Mouse (Mus musculus): ENCODE results near the gene Ifnar1. TPM values are rescaled to one million over a fixed set of nuclear protein-coding genes. Genes with fewer than 3 reads are reported as not detected.
A peak's percentile ranks its signal among the peaks of the same experiment; 100 is the strongest.

Gene Ifnar1
- polyA plus RNA-seq, 1 experiment from 2014 or later, result 56.0 TPM

DNA sequence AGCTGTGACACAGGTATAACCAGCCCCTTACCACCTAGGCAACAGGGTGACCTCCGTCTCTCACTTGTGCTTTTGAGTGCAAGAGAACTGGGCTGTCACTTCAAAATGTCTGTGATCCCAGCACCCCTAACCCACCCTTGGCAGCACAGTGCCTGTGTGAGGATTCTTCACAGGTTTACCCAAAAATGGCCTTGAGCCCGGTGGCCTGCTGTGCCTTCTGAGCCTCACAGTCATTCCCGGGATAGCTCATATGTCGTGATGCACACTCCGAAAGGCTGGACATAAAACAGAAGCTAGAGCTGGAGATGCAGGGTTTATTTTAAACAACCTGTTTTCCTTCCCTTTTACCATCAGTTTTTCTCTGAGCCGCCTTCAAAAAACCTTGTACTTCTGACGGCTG is 19.7 kb downstream of the Ifnar1 start:
- peaks cover 28% of the 10 kb centered on the region for H3K36me3 ChIP-seq (ENCODE audit: control insufficient read depth, insufficient read depth, low read length)
- ATAC-seq (ENCODE audit: insufficient read depth, low FRiP score, low TSS enrichment) (no peak), DNase-seq (ENCODE audit: low spot score) (no peak)
- WGBS, result 93% methylated on average over 7 of the region's 7 CpGs
- H3K9ac ChIP-seq (ENCODE audit: low read length), result no peak overlapping the region
- H3K9me3 ChIP-seq (ENCODE audit: control insufficient read depth, low read length), result no peaks in the 10 kb centered on the region
- no peak overlapping the region for H3K4me2 ChIP-seq (ENCODE audit: low read depth)
- H3K27ac ChIP-seq (ENCODE audit: low read depth, low read length), result no peak overlapping the region
- no peaks in the 10 kb centered on the region for H3K4me1 ChIP-seq (ENCODE audit: control insufficient read depth, insufficient read depth, low read length)
- H3K4me3 ChIP-seq (ENCODE audit: low read depth, low read length), result no peak overlapping the region
- H3K27me3 ChIP-seq (ENCODE audit: control insufficient read depth, insufficient read depth, low read length), result no peaks in the 10 kb centered on the region

- Histone ChIP-seq H3K9me3 (ENCODE audit: control insufficient read depth, low read length) (no peaks in the 10 kb centered on the region), H3K4me1 (ENCODE audit: control insufficient read depth, insufficient read depth, low read length) (no peaks in the 10 kb centered on the region), H3K36me3 (ENCODE audit: control insufficient read depth, insufficient read depth, low read length) (peaks cover 28% of the 10 kb centered on the region), H3K27me3 (ENCODE audit: control insufficient read depth, insufficient read depth, low read length) (no peaks in the 10 kb centered on the region), H3K4me2 (ENCODE audit: low read depth) (no peak overlapping the region), H3K9ac (ENCODE audit: low read length) (no peak overlapping the region), H3K4me3 (ENCODE audit: low read depth, low read length) (no peak overlapping the region), H3K27ac (ENCODE audit: low read depth, low read length) (no peak overlapping the region)
- 89% methylated on average over 15 of the region's 15 CpGs for WGBS
- DNase-seq (ENCODE audit: low spot score) (no peak), ATAC-seq (ENCODE audit: insufficient read depth, low FRiP score, low TSS enrichment) (no peak)
Observed at GRCm38 (mm10) chr16:91505116-91505601, 20.1 kb downstream of the Ifnar1 start.

DNA sequence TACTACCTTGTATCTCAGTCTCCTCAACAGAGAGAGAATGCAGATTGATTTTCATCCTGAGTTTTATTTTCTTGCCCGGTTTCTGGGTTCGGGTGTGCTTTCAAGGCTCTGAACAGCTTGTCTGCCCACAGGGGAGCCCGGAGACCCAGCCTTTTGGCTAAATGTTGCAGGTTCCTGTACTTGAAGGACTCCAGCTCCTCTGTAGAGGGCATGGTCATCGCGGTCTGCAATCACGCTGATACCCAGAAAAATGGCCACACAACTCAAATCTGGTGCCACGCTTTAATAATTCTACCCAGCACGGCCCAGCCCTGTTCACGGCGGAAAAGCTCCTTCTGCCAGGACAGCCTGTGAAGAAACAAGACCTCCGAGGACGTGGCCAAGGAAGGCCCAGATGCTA is 21.4 kb downstream of the Ifnar1 start:
- no peak overlapping the region for H3K27ac ChIP-seq (ENCODE audit: low read depth, low read length)
- DNase-seq (ENCODE audit: low spot score) (no peak), ATAC-seq (ENCODE audit: insufficient read depth, low FRiP score, low TSS enrichment) (no peak)
- H3K4me1 ChIP-seq (ENCODE audit: control insufficient read depth, insufficient read depth, low read length), result no peaks in the 10 kb centered on the region
- WGBS, result 96% methylated on average over 12 of the region's 12 CpGs
- H3K36me3 ChIP-seq (ENCODE audit: control insufficient read depth, insufficient read depth, low read length), result peaks cover 20% of the 10 kb centered on the region
- no peaks in the 10 kb centered on the region for H3K9me3 ChIP-seq (ENCODE audit: control insufficient read depth, low read length)
- H3K9ac ChIP-seq (ENCODE audit: low read length), result no peak overlapping the region
- H3K4me3 ChIP-seq (ENCODE audit: low read depth, low read length), result no peak overlapping the region
- H3K27me3 ChIP-seq (ENCODE audit: control insufficient read depth, insufficient read depth, low read length), result no peaks in the 10 kb centered on the region
- H3K4me2 ChIP-seq (ENCODE audit: low read depth), result no peak overlapping the region

DNA sequence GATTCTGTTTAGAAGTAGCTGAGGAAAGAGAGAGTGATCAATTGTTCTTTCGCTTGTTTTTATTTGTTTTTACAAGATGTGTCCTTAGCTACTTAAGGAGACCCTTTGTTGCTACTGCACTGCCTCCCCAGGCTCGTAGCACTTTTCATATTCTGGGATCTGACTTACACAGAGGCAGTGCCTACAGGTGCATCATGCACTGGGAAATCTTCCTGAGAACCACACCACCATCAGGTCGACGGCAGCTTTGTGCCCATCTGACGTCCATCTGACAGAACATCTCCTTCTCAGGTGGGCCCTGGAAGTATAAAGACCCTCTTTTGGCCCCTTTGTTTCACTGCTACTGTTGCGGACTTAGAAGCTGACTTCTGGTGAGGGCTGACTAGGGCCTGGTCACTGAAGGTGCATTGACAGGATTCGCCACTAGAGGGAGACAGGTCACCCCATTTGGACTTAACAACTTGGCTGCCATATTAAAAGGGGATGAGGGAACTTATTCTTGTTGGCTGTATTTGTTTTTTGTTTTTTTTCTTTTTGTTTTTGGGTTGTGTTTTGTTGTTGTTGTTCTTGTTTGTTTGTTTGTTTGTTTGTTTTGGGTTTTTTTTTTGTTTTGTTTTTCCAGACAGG is 27.2 kb downstream of the Ifnar1 start:
- Histone ChIP-seq H3K9ac (ENCODE audit: low read length) (no peak overlapping the region), H3K36me3 (ENCODE audit: control insufficient read depth, insufficient read depth, low read length) (no peaks in the 10 kb centered on the region), H3K4me1 (ENCODE audit: control insufficient read depth, insufficient read depth, low read length) (no peaks in the 10 kb centered on the region), H3K27ac (ENCODE audit: low read depth, low read length) (no peak overlapping the region), H3K4me3 (ENCODE audit: low read depth, low read length) (no peak overlapping the region), H3K27me3 (ENCODE audit: control insufficient read depth, insufficient read depth, low read length) (no peaks in the 10 kb centered on the region), H3K9me3 (ENCODE audit: control insufficient read depth, low read length) (no peaks in the 10 kb centered on the region), H3K4me2 (ENCODE audit: low read depth) (no peak overlapping the region)
- 40% methylated on average over 7 of the region's 7 CpGs for WGBS
- DNase-seq (ENCODE audit: low spot score) (peak; percentile 83), ATAC-seq (ENCODE audit: insufficient read depth, low FRiP score, low TSS enrichment) (no peak; the same call in 1 of the 2 replicates)

GRCm38 (mm10) chr16:91513099-91513498 is 28.1 kb downstream of the Ifnar1 start:
- WGBS, result 87% methylated on average over 6 of the region's 6 CpGs
- ATAC-seq (ENCODE audit: insufficient read depth, low FRiP score, low TSS enrichment), result no peak
- H3K4me1 ChIP-seq (ENCODE audit: control insufficient read depth, insufficient read depth, low read length), result no peaks in the 10 kb centered on the region
- H3K36me3 ChIP-seq (ENCODE audit: control insufficient read depth, insufficient read depth, low read length), result no peaks in the 10 kb centered on the region
- H3K27ac ChIP-seq (ENCODE audit: low read depth, low read length), result no peak overlapping the region
- no peak overlapping the region for H3K4me3 ChIP-seq (ENCODE audit: low read depth, low read length)
- H3K4me2 ChIP-seq (ENCODE audit: low read depth), result no peak overlapping the region
- H3K27me3 ChIP-seq (ENCODE audit: control insufficient read depth, insufficient read depth, low read length), result no peaks in the 10 kb centered on the region
- H3K9ac ChIP-seq (ENCODE audit: low read length), result no peak overlapping the region
- no peak for DNase-seq (ENCODE audit: low spot score)
- no peaks in the 10 kb centered on the region for H3K9me3 ChIP-seq (ENCODE audit: control insufficient read depth, low read length)

GRCm38 (mm10) chr16:91517020-91517419 is 32.0 kb downstream of the Ifnar1 start:
- Histone ChIP-seq H3K27ac (ENCODE audit: low read depth, low read length) (no peak overlapping the region), H3K4me2 (ENCODE audit: low read depth) (no peak overlapping the region), H3K27me3 (ENCODE audit: control insufficient read depth, insufficient read depth, low read length) (no peaks in the 10 kb centered on the region), H3K4me1 (ENCODE audit: control insufficient read depth, insufficient read depth, low read length) (no peaks in the 10 kb centered on the region), H3K9me3 (ENCODE audit: control insufficient read depth, low read length) (no peaks in the 10 kb centered on the region), H3K9ac (ENCODE audit: low read length) (no peak overlapping the region), H3K36me3 (ENCODE audit: control insufficient read depth, insufficient read depth, low read length) (no peaks in the 10 kb centered on the region), H3K4me3 (ENCODE audit: low read depth, low read length) (no peak overlapping the region)
- no peak for DNase-seq (ENCODE audit: low spot score)
- ATAC-seq (ENCODE audit: insufficient read depth, low FRiP score, low TSS enrichment), result no peak
- WGBS, result 88% methylated on average over 7 of the region's 7 CpGs

DNA sequence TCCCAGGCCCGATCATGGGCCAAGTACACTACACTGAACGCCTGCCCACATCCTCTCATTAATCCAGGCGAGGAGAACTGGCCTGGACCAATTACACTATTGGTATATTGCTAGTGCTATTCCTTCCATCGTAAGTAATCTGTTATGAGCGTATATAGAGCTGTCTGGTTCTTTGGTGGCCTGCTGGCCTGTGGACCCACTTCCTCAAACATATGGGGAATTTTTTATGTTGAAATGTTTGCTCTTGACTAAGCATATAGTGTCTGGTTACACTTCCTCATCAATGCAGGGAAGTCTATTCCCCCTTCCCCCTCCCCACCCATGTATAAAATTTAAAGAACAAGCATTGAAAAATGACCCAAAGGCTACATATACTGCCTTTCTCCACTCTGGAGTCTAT is 37.0 kb downstream of the Ifnar1 start:
- no peaks in the 10 kb centered on the region for H3K36me3 ChIP-seq (ENCODE audit: control insufficient read depth, insufficient read depth, low read length)
- no peaks in the 10 kb centered on the region for H3K27me3 ChIP-seq (ENCODE audit: control insufficient read depth, insufficient read depth, low read length)
- H3K4me3 ChIP-seq (ENCODE audit: low read depth, low read length), result no peak overlapping the region
- no peak overlapping the region for H3K4me2 ChIP-seq (ENCODE audit: low read depth)
- ATAC-seq (ENCODE audit: insufficient read depth, low FRiP score, low TSS enrichment) (no peak), DNase-seq (ENCODE audit: low spot score) (no peak)
- H3K9ac ChIP-seq (ENCODE audit: low read length), result no peak overlapping the region
- no peaks in the 10 kb centered on the region for H3K4me1 ChIP-seq (ENCODE audit: control insufficient read depth, insufficient read depth, low read length)
- no peak overlapping the region for H3K27ac ChIP-seq (ENCODE audit: low read depth, low read length)
- 87% methylated on average over 5 of the region's 5 CpGs for WGBS
- H3K9me3 ChIP-seq (ENCODE audit: control insufficient read depth, low read length), result no peaks in the 10 kb centered on the region

GRCm38 (mm10) chr16:91522479-91523309 is 37.7 kb downstream of the Ifnar1 start:
- 73% methylated on average over 18 of the region's 18 CpGs for WGBS

GRCm38 (mm10) chr16:91524206-91524605 is 39.2 kb downstream of the Ifnar1 start:
- ATAC-seq (ENCODE audit: insufficient read depth, low FRiP score, low TSS enrichment), result no peak

More at GRCm38 (mm10) chr16:91522479-91523309, 37.7 kb downstream of the Ifnar1 start:
- Histone ChIP-seq H3K4me3 (ENCODE audit: low read depth, low read length) (no peak overlapping the region), H3K4me1 (ENCODE audit: control insufficient read depth, insufficient read depth, low read length) (no peaks in the 10 kb centered on the region), H3K4me2 (ENCODE audit: low read depth) (no peak overlapping the region), H3K27me3 (ENCODE audit: control insufficient read depth, insufficient read depth, low read length) (no peaks in the 10 kb centered on the region), H3K36me3 (ENCODE audit: control insufficient read depth, insufficient read depth, low read length) (no peaks in the 10 kb centered on the region), H3K27ac (ENCODE audit: low read depth, low read length) (no peak overlapping the region), H3K9ac (ENCODE audit: low read length) (no peak overlapping the region), H3K9me3 (ENCODE audit: control insufficient read depth, low read length) (no peaks in the 10 kb centered on the region)
- no peak for ATAC-seq (ENCODE audit: insufficient read depth, low FRiP score, low TSS enrichment)
- no peak for DNase-seq (ENCODE audit: low spot score)

More at GRCm38 (mm10) chr16:91524206-91524605, 39.2 kb downstream of the Ifnar1 start:
- no peak overlapping the region for H3K9ac ChIP-seq (ENCODE audit: low read length)
- 86% methylated on average over 5 of the region's 5 CpGs for WGBS
- H3K4me2 ChIP-seq (ENCODE audit: low read depth), result no peak overlapping the region
- no peaks in the 10 kb centered on the region for H3K27me3 ChIP-seq (ENCODE audit: control insufficient read depth, insufficient read depth, low read length)
- H3K36me3 ChIP-seq (ENCODE audit: control insufficient read depth, insufficient read depth, low read length), result no peaks in the 10 kb centered on the region
- no peaks in the 10 kb centered on the region for H3K4me1 ChIP-seq (ENCODE audit: control insufficient read depth, insufficient read depth, low read length)
- no peak overlapping the region for H3K4me3 ChIP-seq (ENCODE audit: low read depth, low read length)
- no peak for DNase-seq (ENCODE audit: low spot score)
- H3K9me3 ChIP-seq (ENCODE audit: control insufficient read depth, low read length), result no peaks in the 10 kb centered on the region
- no peak overlapping the region for H3K27ac ChIP-seq (ENCODE audit: low read depth, low read length)

Measured in neural tube, embryonic 11.5 days (tissue).